26 mouse cellular contexts compared by ENCODE assay signal in genomic region chr7:87147703-87148102, GRCm38 (mm10).
A peak's percentile ranks its signal among the peaks of the same experiment; 100 is the strongest.
DNase-seq lines count a peak whose midpoint lies in the region; ATAC-seq and TF ChIP-seq lines count a peak whose summit lies in the region.
"Had no signal": no experiment of that assay in that cellular context is flagged by ENCODE, and none has a peak within 500 bp of the region (broad histone marks: within the 10 kb centered on the region; RNA-seq: fewer than 3 reads in every experiment).

No protein-coding gene starts in this region.

- H3K36me3 ChIP-seq in lung, embryonic 16.5 days (ENCODE audit: control insufficient read depth, insufficient read depth, low read length) = no peaks in the 10 kb centered on the region
- H3K36me3 ChIP-seq: embryonic facial prominence, embryonic 13.5 days; embryonic facial prominence, embryonic 15.5 days; forebrain, embryonic 10.5 days; forebrain, embryonic 12.5 days had no signal

- no peaks in the 10 kb centered on the region for H3K4me1 ChIP-seq in lung, embryonic 16.5 days (replicated peaks; ENCODE audit: control insufficient read depth, insufficient read depth, low read length)
- no peaks in the 10 kb centered on the region for H3K4me1 ChIP-seq in lung, adult 2 months (ENCODE audit: control insufficient read depth, insufficient read depth, low read length)
- H3K4me1 ChIP-seq: embryonic facial prominence, embryonic 13.5 days; embryonic facial prominence, embryonic 15.5 days; forebrain, embryonic 10.5 days; forebrain, embryonic 12.5 days had no signal

- WGBS in lung, embryonic 16.5 days = 42% methylated on average over 3 of the region's 3 CpGs
- WGBS in lung, adult 2 months = 54% methylated on average over 3 of the region's 3 CpGs

- no peak overlapping the region for H3K4me2 ChIP-seq in lung, embryonic 16.5 days (ENCODE audit: low read depth, low read length)
- H3K4me2 ChIP-seq: embryonic facial prominence, embryonic 13.5 days; embryonic facial prominence, embryonic 15.5 days; forebrain, embryonic 12.5 days had no signal

- H3K4me3 ChIP-seq in lung, embryonic 16.5 days (ENCODE audit: low read length) = no peak overlapping the region
- no peak overlapping the region for H3K4me3 ChIP-seq in lung, adult 2 months (replicated peaks; ENCODE audit: extremely low read depth, low read depth, low read length)
- H3K4me3 ChIP-seq: embryonic facial prominence, embryonic 13.5 days; embryonic facial prominence, embryonic 15.5 days; erythroblast, embryonic 14.5 days; forebrain, embryonic 10.5 days; forebrain, embryonic 12.5 days had no signal

- no peak for TF ChIP-seq POLR2A in lung, adult 2 months (IDR thresholded peaks at IDR 0.05; ENCODE audit: borderline replicate concordance, extremely low read depth, low read depth, low read length)

- no peak for TF ChIP-seq CTCF in lung, adult 2 months (IDR thresholded peaks at IDR 0.05; ENCODE audit: insufficient read depth, low read length)

- H3K9me3 ChIP-seq in lung, embryonic 16.5 days (ENCODE audit: control insufficient read depth, low read length) = no peaks in the 10 kb centered on the region
- H3K9me3 ChIP-seq: embryonic facial prominence, embryonic 13.5 days; embryonic facial prominence, embryonic 15.5 days; forebrain, embryonic 10.5 days; forebrain, embryonic 12.5 days had no signal

- DNase-seq in lung, adult 2 months = no peak
- peak; percentile 20 for DNase-seq in lung, postnatal 10 days
- no peak for DNase-seq in lung, adult 18-20 months
- DNase-seq in lung, postnatal 25 days (ENCODE audit: low spot score) = peak; percentile 13
- DNase-seq in kidney, postnatal 25 days = no peak
- no peak for DNase-seq in ovary, postnatal 14 days (ENCODE audit: low spot score)
- DNase-seq: adrenal gland, adult 8-10 months; adrenal gland, postnatal 14 days; adrenal gland, postnatal 36 days; cerebellum, adult 11 months; cerebellum, adult 18-20 months; cerebellum, adult 8-10 months; cerebellum, adult 9-11 months; cerebellum, postnatal 14 days; cerebellum, postnatal 36 days; embryo, embryonic 11 days had no signal

- ATAC-seq in lung, embryonic 16.5 days (ENCODE audit: low read depth) = peak; percentile 67
- ATAC-seq: activated CD4-positive, CD25-positive, alpha-beta regulatory T cell, adult 4 months; forebrain, embryonic 14.5 days; forebrain, embryonic 16.5 days; Patski had no signal

- H3K27ac ChIP-seq in lung, embryonic 16.5 days (ENCODE audit: low read length) = no peak overlapping the region
- H3K27ac ChIP-seq: embryonic facial prominence, embryonic 13.5 days; embryonic facial prominence, embryonic 15.5 days; forebrain, embryonic 10.5 days; forebrain, embryonic 12.5 days had no signal

- no peaks in the 10 kb centered on the region for H3K27me3 ChIP-seq in lung, embryonic 16.5 days (ENCODE audit: control insufficient read depth, insufficient read depth, low read depth, low read length)
- H3K27me3 ChIP-seq: embryonic facial prominence, embryonic 13.5 days; embryonic facial prominence, embryonic 15.5 days; forebrain, embryonic 12.5 days; Patski had no signal

- H3K9ac ChIP-seq in lung, embryonic 16.5 days (ENCODE audit: low read length) = no peak overlapping the region
- H3K9ac ChIP-seq: embryonic facial prominence, embryonic 13.5 days; embryonic facial prominence, embryonic 15.5 days; forebrain, embryonic 12.5 days had no signal

Comparison
In these comparisons a context has a peak if more than half of its experiments do, and no peak if none do; other contexts are left out.
1. DNase-seq: peak in lung, postnatal 10 days (single experiment) and lung, postnatal 25 days (single experiment); none in lung, adult 2 months (single experiment), lung, adult 18-20 months (0 of 2), kidney, postnatal 25 days (0 of 2) and ovary, postnatal 14 days (single experiment).